ENCODE assay signal across 14 mouse cellular contexts in genomic region chr19:57803483-57803820, GRCm38 (mm10).
"Had no signal": no experiment of that assay in that cellular context is flagged by ENCODE, and none has a peak within 500 bp of the region (broad histone marks: within the 10 kb centered on the region; RNA-seq: fewer than 3 reads in every experiment).

No protein-coding gene starts in this region.

- H3K27me3 ChIP-seq: limb, embryonic 13.5 days; liver, embryonic 15.5 days; megakaryocyte, embryonic 14.5 days; midbrain, embryonic 15.5 days; neural tube, embryonic 12.5 days had no signal

- H3K9ac ChIP-seq: limb, embryonic 13.5 days; liver, embryonic 15.5 days; midbrain, embryonic 15.5 days; neural tube, embryonic 12.5 days had no signal

- H3K4me3 ChIP-seq: limb, embryonic 13.5 days; liver, embryonic 15.5 days; megakaryocyte, embryonic 14.5 days; midbrain, embryonic 15.5 days; neural tube, embryonic 12.5 days had no signal

- H3K27ac ChIP-seq: limb, embryonic 13.5 days; liver, embryonic 15.5 days; macrophage; midbrain, embryonic 15.5 days; neural tube, embryonic 12.5 days had no signal

- ATAC-seq: midbrain, embryonic 15.5 days had no signal

- H3K4me2 ChIP-seq: limb, embryonic 13.5 days; liver, embryonic 11.5 days; liver, embryonic 15.5 days; midbrain, embryonic 11.5 days; midbrain, embryonic 15.5 days; neural tube, embryonic 12.5 days had no signal

- H3K4me1 ChIP-seq: liver, embryonic 15.5 days; midbrain, embryonic 15.5 days; neural tube, embryonic 12.5 days had no signal

- DNase-seq: kidney, adult 18-20 months; kidney, postnatal 36 days; layer of hippocampus, adult 9-11 months; lung, adult 2 months; thymus, adult 2 months; thymus, postnatal 25 days had no signal

- H3K9me3 ChIP-seq: limb, embryonic 13.5 days; liver, embryonic 15.5 days; megakaryocyte, embryonic 14.5 days; midbrain, embryonic 15.5 days; neural tube, embryonic 12.5 days had no signal

- H3K36me3 ChIP-seq: limb, embryonic 13.5 days; liver, embryonic 15.5 days; midbrain, embryonic 15.5 days; neural tube, embryonic 12.5 days had no signal
